ENCODE assay signal across 32 mouse cellular contexts in genomic region chr6:52312558-52312915, GRCm38 (mm10). TPM values are rescaled to one million over a fixed set of nuclear protein-coding genes. Genes with fewer than 3 reads are reported as not detected.
DNase-seq lines count a peak whose midpoint lies in the region; ATAC-seq and TF ChIP-seq lines count a peak whose summit lies in the region.
"Had no signal": no experiment of that assay in that cellular context is flagged by ENCODE, and none has a peak within 500 bp of the region (broad histone marks: within the 10 kb centered on the region; RNA-seq: fewer than 3 reads in every experiment).

No protein-coding gene starts in this region.

- ATAC-seq in forebrain, postnatal 0 days = no peak
- ATAC-seq in forebrain, embryonic 15.5 days (replicated peaks) = no peak
- ATAC-seq in midbrain, embryonic 14.5 days (ENCODE audit: low FRiP score, low TSS enrichment) = no peak
- ATAC-seq in midbrain, embryonic 13.5 days = no peak
- ATAC-seq in hindbrain, embryonic 13.5 days (ENCODE audit: low FRiP score) = no peak
- no peak for ATAC-seq in limb, embryonic 13.5 days (ENCODE audit: low FRiP score, low read depth)
- ATAC-seq: forebrain, embryonic 13.5 days; Patski had no signal

- no peaks in the 10 kb centered on the region for H3K36me3 ChIP-seq in forebrain, postnatal 0 days (ENCODE audit: insufficient read depth)
- no peaks in the 10 kb centered on the region for H3K36me3 ChIP-seq in forebrain, embryonic 15.5 days
- no peaks in the 10 kb centered on the region for H3K36me3 ChIP-seq in midbrain, embryonic 14.5 days (ENCODE audit: control insufficient read depth, insufficient read depth, low read length)
- H3K36me3 ChIP-seq in midbrain, embryonic 13.5 days = no peaks in the 10 kb centered on the region
- no peaks in the 10 kb centered on the region for H3K36me3 ChIP-seq in hindbrain, embryonic 13.5 days
- H3K36me3 ChIP-seq in limb, embryonic 13.5 days = no peaks in the 10 kb centered on the region
- H3K36me3 ChIP-seq: G1E; neural tube, embryonic 13.5 days had no signal

- H3K9me3 ChIP-seq in forebrain, postnatal 0 days (ENCODE audit: low read length) = no peaks in the 10 kb centered on the region
- H3K9me3 ChIP-seq in forebrain, embryonic 15.5 days = no peaks in the 10 kb centered on the region
- no peaks in the 10 kb centered on the region for H3K9me3 ChIP-seq in midbrain, embryonic 14.5 days (ENCODE audit: control insufficient read depth, low read length)
- no peaks in the 10 kb centered on the region for H3K9me3 ChIP-seq in midbrain, embryonic 13.5 days
- no peaks in the 10 kb centered on the region for H3K9me3 ChIP-seq in hindbrain, embryonic 13.5 days
- H3K9me3 ChIP-seq in limb, embryonic 13.5 days = no peaks in the 10 kb centered on the region
- H3K9me3 ChIP-seq: forebrain, embryonic 13.5 days; G1E; neural tube, embryonic 13.5 days had no signal

- H3K4me3 ChIP-seq in forebrain, postnatal 0 days (ENCODE audit: low read depth, low read length) = no peak overlapping the region
- H3K4me3 ChIP-seq in forebrain, embryonic 15.5 days = no peak overlapping the region
- H3K4me3 ChIP-seq in midbrain, embryonic 14.5 days (replicated peaks; ENCODE audit: low read depth, low read length) = no peak overlapping the region
- H3K4me3 ChIP-seq in midbrain, embryonic 13.5 days (replicated peaks) = no peak overlapping the region
- peak overlapping the region; percentile 22 for H3K4me3 ChIP-seq in hindbrain, embryonic 13.5 days
- peak overlapping the region; percentile 10 for H3K4me3 ChIP-seq in limb, embryonic 13.5 days
- H3K4me3 ChIP-seq: forebrain, embryonic 13.5 days had no signal

- peaks cover 87% of the 10 kb centered on the region for H3K27me3 ChIP-seq in forebrain, postnatal 0 days (ENCODE audit: insufficient read depth, low read length)
- H3K27me3 ChIP-seq in forebrain, embryonic 15.5 days = peaks cover 97% of the 10 kb centered on the region
- H3K27me3 ChIP-seq in midbrain, embryonic 14.5 days (ENCODE audit: control insufficient read depth, insufficient read depth, low read length) = peaks cover 96% of the 10 kb centered on the region
- peaks cover 99% of the 10 kb centered on the region for H3K27me3 ChIP-seq in midbrain, embryonic 13.5 days
- peaks cover 95% of the 10 kb centered on the region for H3K27me3 ChIP-seq in hindbrain, embryonic 13.5 days
- H3K27me3 ChIP-seq in limb, embryonic 13.5 days = peaks cover 96% of the 10 kb centered on the region
- H3K27me3 ChIP-seq: CH12.LX had no signal

- DNase-seq in forebrain, postnatal 0 days = peak; percentile 71
- DNase-seq in midbrain, embryonic 14.5 days = peak; percentile 48
- DNase-seq in heart, adult 8-10 months (ENCODE audit: low spot score) = no peak
- DNase-seq in adrenal gland, adult 2 months = no peak
- DNase-seq: adrenal gland, adult 8-10 months; cerebellum, adult 8-10 months; kidney, adult 18-20 months; lung, postnatal 4 days; right cerebral cortex, postnatal 14 days had no signal

- no peak overlapping the region for H3K9ac ChIP-seq in forebrain, postnatal 0 days
- H3K9ac ChIP-seq in forebrain, embryonic 15.5 days (replicated peaks) = no peak overlapping the region
- no peak overlapping the region for H3K9ac ChIP-seq in midbrain, embryonic 14.5 days (replicated peaks; ENCODE audit: low read length)
- no peak overlapping the region for H3K9ac ChIP-seq in midbrain, embryonic 13.5 days (replicated peaks)
- H3K9ac ChIP-seq in hindbrain, embryonic 13.5 days = 0 out of 2 replicates have a peak overlapping the region, but pooled peaks have one; percentile 29
- H3K9ac ChIP-seq in limb, embryonic 13.5 days = no peak overlapping the region
- H3K9ac ChIP-seq: forebrain, embryonic 13.5 days; neural tube, embryonic 13.5 days had no signal

- no peaks in the 10 kb centered on the region for H3K4me1 ChIP-seq in forebrain, postnatal 0 days (ENCODE audit: insufficient read depth)
- peaks cover 17% of the 10 kb centered on the region for H3K4me1 ChIP-seq in forebrain, embryonic 15.5 days
- no peaks in the 10 kb centered on the region for H3K4me1 ChIP-seq in midbrain, embryonic 14.5 days (ENCODE audit: control insufficient read depth, insufficient read depth, low read length)
- H3K4me1 ChIP-seq in midbrain, embryonic 13.5 days (replicated peaks) = peaks cover 16% of the 10 kb centered on the region
- H3K4me1 ChIP-seq in hindbrain, embryonic 13.5 days (replicated peaks) = peaks cover 16% of the 10 kb centered on the region
- peaks cover 51% of the 10 kb centered on the region for H3K4me1 ChIP-seq in limb, embryonic 13.5 days

- no peak for TF ChIP-seq CTCF in forebrain, postnatal 0 days (IDR thresholded peaks at IDR 0.05; ENCODE audit: low read depth)

- no peak overlapping the region for H3K27ac ChIP-seq in forebrain, postnatal 0 days (ENCODE audit: low read depth, low read length)
- no peak overlapping the region for H3K27ac ChIP-seq in forebrain, embryonic 15.5 days (replicated peaks)
- H3K27ac ChIP-seq in midbrain, embryonic 14.5 days (replicated peaks; ENCODE audit: low read depth, low read length) = no peak overlapping the region
- no peak overlapping the region for H3K27ac ChIP-seq in midbrain, embryonic 13.5 days
- H3K27ac ChIP-seq in hindbrain, embryonic 13.5 days = no peak overlapping the region
- 0 out of 2 replicates have a peak overlapping the region, but pooled peaks have one; percentile 22 for H3K27ac ChIP-seq in limb, embryonic 13.5 days
- H3K27ac ChIP-seq: forebrain, embryonic 13.5 days; neural tube, embryonic 13.5 days; stomach, postnatal 0 days had no signal

- WGBS in forebrain, postnatal 0 days = 3% methylated on average over 8 of the region's 8 CpGs
- 1% methylated on average over 8 of the region's 8 CpGs for WGBS in forebrain, embryonic 15.5 days
- 1% methylated on average over 8 of the region's 8 CpGs for WGBS in midbrain, embryonic 14.5 days
- WGBS in midbrain, embryonic 13.5 days = 1% methylated on average over 8 of the region's 8 CpGs
- WGBS in hindbrain, embryonic 13.5 days = 1% methylated on average over 8 of the region's 8 CpGs
- WGBS in limb, embryonic 13.5 days = 10% methylated on average over 8 of the region's 8 CpGs

- H3K4me2 ChIP-seq in forebrain, postnatal 0 days (ENCODE audit: low read depth) = no peak overlapping the region
- H3K4me2 ChIP-seq in forebrain, embryonic 15.5 days (replicated peaks) = no peak overlapping the region
- no peak overlapping the region for H3K4me2 ChIP-seq in midbrain, embryonic 14.5 days (ENCODE audit: low read length)
- H3K4me2 ChIP-seq in midbrain, embryonic 13.5 days (replicated peaks) = no peak overlapping the region
- H3K4me2 ChIP-seq in hindbrain, embryonic 13.5 days = peak overlapping the region; percentile 30
- peak overlapping the region; percentile 72 for H3K4me2 ChIP-seq in limb, embryonic 13.5 days (replicated peaks)
- H3K4me2 ChIP-seq: forebrain, embryonic 13.5 days; heart, embryonic 11.5 days; neural tube, embryonic 13.5 days had no signal

RNA-seq across cellular contexts. Expression of gene Evx1, which starts 0.8 kb away (rescaled TPM):
- not detected in 2 replicates for total RNA-seq in forebrain, postnatal 0 days (2014; rRNA removed)
- polyA plus RNA-seq in forebrain, postnatal 0 days (2015; fragmentation: Nextera tagmentation; extraction: Ambion mirVana) = not detected in 2 replicates
- not detected in 2 replicates for polyA plus RNA-seq in forebrain, embryonic 15.5 days (2015; fragmentation: Nextera tagmentation; extraction: Ambion mirVana)
- 1.3 and 1.5 TPM in 2 replicates for polyA plus RNA-seq in midbrain, embryonic 14.5 days (2014; fragmentation: Nextera tagmentation; extraction: Ambion mirVana)
- 0.50 and 0.93 TPM in 2 replicates for polyA plus RNA-seq in midbrain, embryonic 13.5 days (2015; fragmentation: Nextera tagmentation; extraction: Ambion mirVana)
- 3.5 and 3.7 TPM in 2 replicates for polyA plus RNA-seq in hindbrain, embryonic 13.5 days (2015; fragmentation: Nextera tagmentation; extraction: Ambion mirVana)
- 0.89 and 1.4 TPM in 2 replicates for polyA plus RNA-seq in limb, embryonic 13.5 days (2015; fragmentation: Nextera tagmentation; extraction: Ambion mirVana)
- not detected for total RNA-seq in heart, adult 8-10 months (2022)
- total RNA-seq in adrenal gland, adult 2 months (2021) = under 1 TPM in 1 of 2 experiments, not detected in 1; 0.14 TPM
- not detected in 2 replicates for polyA plus RNA-seq in adrenal gland, adult 2 months (2012; rRNA removed)
- total RNA-seq: adrenal gland, adult 8-10 months; CH12.LX; common myeloid progenitor, adult 5-6 weeks; G1E; gastrocnemius, adult 8-10 months; granulocyte monocyte progenitor cell, adult 5-6 weeks; left cerebral cortex, postnatal 14 days; liver, adult 2 months; megakaryocyte-erythroid progenitor cell, adult 5-6 weeks had no signal
- polyA plus RNA-seq: forebrain, embryonic 13.5 days; G1E; heart, embryonic 11.5 days; heart, postnatal 0 days; kidney, embryonic 16.5 days; liver, adult 2 months; liver, embryonic 16.5 days; lung, embryonic 16.5 days; Patski; stomach, postnatal 0 days; thymus, postnatal 0 days had no signal

RNA-seq across cellular contexts. Expression of gene Hoxa13, which starts 51.9 kb away (rescaled TPM):
- not detected in 2 replicates for total RNA-seq in forebrain, postnatal 0 days (2014; rRNA removed)
- polyA plus RNA-seq in forebrain, postnatal 0 days (2015; fragmentation: Nextera tagmentation; extraction: Ambion mirVana) = not detected in 2 replicates
- not detected in 2 replicates for polyA plus RNA-seq in forebrain, embryonic 15.5 days (2015; fragmentation: Nextera tagmentation; extraction: Ambion mirVana)
- polyA plus RNA-seq in midbrain, embryonic 14.5 days (2014; fragmentation: Nextera tagmentation; extraction: Ambion mirVana) = not detected in 2 replicates
- polyA plus RNA-seq in midbrain, embryonic 13.5 days (2015; fragmentation: Nextera tagmentation; extraction: Ambion mirVana) = not detected in 2 replicates
- not detected in 2 replicates for polyA plus RNA-seq in hindbrain, embryonic 13.5 days (2015; fragmentation: Nextera tagmentation; extraction: Ambion mirVana)
- polyA plus RNA-seq in limb, embryonic 13.5 days (2015; fragmentation: Nextera tagmentation; extraction: Ambion mirVana) = 24.5 and 27.7 TPM in 2 replicates
- not detected for total RNA-seq in heart, adult 8-10 months (2022)
- not detected for total RNA-seq in adrenal gland, adult 2 months (2021)
- not detected in 2 replicates for polyA plus RNA-seq in adrenal gland, adult 2 months (2012; rRNA removed)
- total RNA-seq: adrenal gland, adult 8-10 months; common myeloid progenitor, adult 5-6 weeks; G1E; granulocyte monocyte progenitor cell, adult 5-6 weeks; left cerebral cortex, postnatal 14 days; liver, adult 2 months; megakaryocyte-erythroid progenitor cell, adult 5-6 weeks had no signal
- polyA plus RNA-seq: embryonic facial prominence, embryonic 14.5 days; forebrain, embryonic 13.5 days; G1E; heart, embryonic 11.5 days; heart, postnatal 0 days; liver, adult 2 months; liver, embryonic 16.5 days; lung, embryonic 16.5 days; stomach, postnatal 0 days; thymus, postnatal 0 days had no signal

Comparison
In these comparisons a context has a peak if more than half of its experiments do, and no peak if none do; other contexts are left out.
1. DNase-seq: peak in forebrain, postnatal 0 days (single experiment) and midbrain, embryonic 14.5 days (single experiment); none in heart, adult 8-10 months (single experiment) and adrenal gland, adult 2 months (single experiment).
2. H3K4me2 ChIP-seq: peak in hindbrain, embryonic 13.5 days (single experiment) and limb, embryonic 13.5 days (single experiment); none in forebrain, postnatal 0 days (single experiment), forebrain, embryonic 15.5 days (single experiment), midbrain, embryonic 14.5 days (single experiment) and midbrain, embryonic 13.5 days (single experiment).
3. H3K4me3 ChIP-seq: peak in hindbrain, embryonic 13.5 days (single experiment) and limb, embryonic 13.5 days (single experiment); none in forebrain, postnatal 0 days (single experiment), forebrain, embryonic 15.5 days (single experiment), midbrain, embryonic 14.5 days (single experiment) and midbrain, embryonic 13.5 days (single experiment).
4. RNA of gene Hoxa13, which starts 51.9 kb away (polyA plus RNA-seq): 24.5 to 27.7 TPM in limb, embryonic 13.5 days; not detected in forebrain, postnatal 0 days, not detected in forebrain, embryonic 15.5 days, not detected in midbrain, embryonic 14.5 days, not detected in midbrain, embryonic 13.5 days, not detected in hindbrain, embryonic 13.5 days and not detected in adrenal gland, adult 2 months; every median in the first group is over 10 times any median in the second.